Mouse (Mus musculus): ENCODE measurements at regions not wholly inside any gene's neighbourhood (a gene's known extent, or its start where the extent isn't known, plus 50 kb on each side); places are given as distances from the start of the nearest gene placed in this dataset.

- no peak overlapping the region for H3K27ac ChIP-seq (ENCODE audit: low read depth, low read length)
- no peaks in the 10 kb centered on the region for H3K36me3 ChIP-seq (ENCODE audit: control insufficient read depth, insufficient read depth)
- no peak overlapping the region for H3K4me2 ChIP-seq (replicated peaks; ENCODE audit: low read depth)
- H3K4me1 ChIP-seq (replicated peaks; ENCODE audit: control insufficient read depth, insufficient read depth, low read length) = no peaks in the 10 kb centered on the region
- H3K4me3 ChIP-seq (ENCODE audit: low read depth, low read length) = no peak overlapping the region
- no peaks in the 10 kb centered on the region for H3K9me3 ChIP-seq (ENCODE audit: control insufficient read depth)
- ATAC-seq = no peak
- H3K27me3 ChIP-seq (replicated peaks; ENCODE audit: control insufficient read depth, insufficient read depth, low read length) = no peaks in the 10 kb centered on the region
- no peak overlapping the region for H3K9ac ChIP-seq (ENCODE audit: low read depth, low read length)
- no peak for TF ChIP-seq CTCF (IDR thresholded peaks at IDR 0.05; ENCODE audit: low read depth)
- 81% methylated on average over 1 of the region's 1 CpGs for WGBS
Measured at GRCm38 (mm10) chr12:96167551-96167950, 475.5 kb downstream of the Flrt2 start.

GRCm38 (mm10) chr12:96198928-96199327 lies 506.9 kb downstream of the Flrt2 start:
- Histone ChIP-seq H3K9me3 (ENCODE audit: control insufficient read depth) (no peaks in the 10 kb centered on the region), H3K4me3 (ENCODE audit: low read depth, low read length) (no peak overlapping the region), H3K9ac (ENCODE audit: low read depth, low read length) (no peak overlapping the region), H3K4me1 (replicated peaks; ENCODE audit: control insufficient read depth, insufficient read depth, low read length) (no peaks in the 10 kb centered on the region), H3K27me3 (replicated peaks; ENCODE audit: control insufficient read depth, insufficient read depth, low read length) (no peaks in the 10 kb centered on the region), H3K27ac (ENCODE audit: low read depth, low read length) (no peak overlapping the region), H3K4me2 (replicated peaks; ENCODE audit: low read depth) (no peak overlapping the region), H3K36me3 (ENCODE audit: control insufficient read depth, insufficient read depth) (no peaks in the 10 kb centered on the region)
- ATAC-seq = no peak
- TF ChIP-seq CTCF (IDR thresholded peaks at IDR 0.05; ENCODE audit: low read depth) = no peak
- 56% methylated on average over 1 of the region's 1 CpGs for WGBS

- H3K27me3 ChIP-seq (replicated peaks; ENCODE audit: control insufficient read depth, insufficient read depth, low read length) = no peaks in the 10 kb centered on the region
- ATAC-seq = no peak
- no peak for TF ChIP-seq CTCF (IDR thresholded peaks at IDR 0.05; ENCODE audit: low read depth)
- H3K4me3 ChIP-seq (ENCODE audit: low read depth, low read length) = no peak overlapping the region
- no peak overlapping the region for H3K9ac ChIP-seq (ENCODE audit: low read depth, low read length)
- WGBS = 94% methylated on average over 1 of the region's 1 CpGs
- H3K27ac ChIP-seq (ENCODE audit: low read depth, low read length) = no peak overlapping the region
- no peaks in the 10 kb centered on the region for H3K4me1 ChIP-seq (replicated peaks; ENCODE audit: control insufficient read depth, insufficient read depth, low read length)
- no peak overlapping the region for H3K4me2 ChIP-seq (replicated peaks; ENCODE audit: low read depth)
- no peaks in the 10 kb centered on the region for H3K9me3 ChIP-seq (ENCODE audit: control insufficient read depth)
- H3K36me3 ChIP-seq (ENCODE audit: control insufficient read depth, insufficient read depth) = no peaks in the 10 kb centered on the region
Measured at GRCm38 (mm10) chr12:96201855-96202254, 509.8 kb downstream of the Flrt2 start.

GRCm38 (mm10) chr12:96226446-96226845 lies 534.4 kb downstream of the Flrt2 start:
- ATAC-seq = no peak
- H3K9me3 ChIP-seq (ENCODE audit: control insufficient read depth) = no peaks in the 10 kb centered on the region
- H3K27ac ChIP-seq (ENCODE audit: low read depth, low read length) = no peak overlapping the region
- no peak overlapping the region for H3K9ac ChIP-seq (ENCODE audit: low read depth, low read length)
- WGBS = 74% methylated on average over 1 of the region's 1 CpGs
- H3K4me1 ChIP-seq (replicated peaks; ENCODE audit: control insufficient read depth, insufficient read depth, low read length) = no peaks in the 10 kb centered on the region
- no peak overlapping the region for H3K4me2 ChIP-seq (replicated peaks; ENCODE audit: low read depth)
- no peak overlapping the region for H3K4me3 ChIP-seq (ENCODE audit: low read depth, low read length)
- no peak for TF ChIP-seq CTCF (IDR thresholded peaks at IDR 0.05; ENCODE audit: low read depth)
- H3K27me3 ChIP-seq (replicated peaks; ENCODE audit: control insufficient read depth, insufficient read depth, low read length) = no peaks in the 10 kb centered on the region
- H3K36me3 ChIP-seq (ENCODE audit: control insufficient read depth, insufficient read depth) = no peaks in the 10 kb centered on the region

GRCm38 (mm10) chr12:96228714-96229113 lies 536.7 kb downstream of the Flrt2 start:
- Histone ChIP-seq H3K9ac (ENCODE audit: low read depth, low read length) (no peak overlapping the region), H3K4me1 (replicated peaks; ENCODE audit: control insufficient read depth, insufficient read depth, low read length) (no peaks in the 10 kb centered on the region), H3K4me2 (replicated peaks; ENCODE audit: low read depth) (no peak overlapping the region), H3K4me3 (ENCODE audit: low read depth, low read length) (no peak overlapping the region), H3K27ac (ENCODE audit: low read depth, low read length) (no peak overlapping the region), H3K36me3 (ENCODE audit: control insufficient read depth, insufficient read depth) (no peaks in the 10 kb centered on the region), H3K9me3 (ENCODE audit: control insufficient read depth) (no peaks in the 10 kb centered on the region), H3K27me3 (replicated peaks; ENCODE audit: control insufficient read depth, insufficient read depth, low read length) (no peaks in the 10 kb centered on the region)
- ATAC-seq = no peak
- no peak for TF ChIP-seq CTCF (IDR thresholded peaks at IDR 0.05; ENCODE audit: low read depth)
- WGBS = 90% methylated on average over 3 of the region's 3 CpGs

GRCm38 (mm10) chr12:96235510-96235909 lies 543.5 kb downstream of the Flrt2 start:
- Histone ChIP-seq H3K9ac (ENCODE audit: low read depth, low read length) (no peak overlapping the region), H3K4me1 (replicated peaks; ENCODE audit: control insufficient read depth, insufficient read depth, low read length) (no peaks in the 10 kb centered on the region), H3K27me3 (replicated peaks; ENCODE audit: control insufficient read depth, insufficient read depth, low read length) (no peaks in the 10 kb centered on the region), H3K4me3 (ENCODE audit: low read depth, low read length) (no peak overlapping the region), H3K36me3 (ENCODE audit: control insufficient read depth, insufficient read depth) (no peaks in the 10 kb centered on the region), H3K4me2 (replicated peaks; ENCODE audit: low read depth) (no peak overlapping the region), H3K9me3 (ENCODE audit: control insufficient read depth) (no peaks in the 10 kb centered on the region), H3K27ac (ENCODE audit: low read depth, low read length) (no peak overlapping the region)
- TF ChIP-seq CTCF (IDR thresholded peaks at IDR 0.05; ENCODE audit: low read depth) = no peak
- no peak for ATAC-seq
- WGBS = 78% methylated on average over 1 of the region's 1 CpGs

- H3K27me3 ChIP-seq (replicated peaks; ENCODE audit: control insufficient read depth, insufficient read depth, low read length) = no peaks in the 10 kb centered on the region
- WGBS = 62% methylated on average over 3 of the region's 3 CpGs
- no peak overlapping the region for H3K4me2 ChIP-seq (replicated peaks; ENCODE audit: low read depth)
- H3K27ac ChIP-seq (ENCODE audit: low read depth, low read length) = no peak overlapping the region
- no peak overlapping the region for H3K4me3 ChIP-seq (ENCODE audit: low read depth, low read length)
- H3K36me3 ChIP-seq (ENCODE audit: control insufficient read depth, insufficient read depth) = no peaks in the 10 kb centered on the region
- H3K9me3 ChIP-seq (ENCODE audit: control insufficient read depth) = no peaks in the 10 kb centered on the region
- no peaks in the 10 kb centered on the region for H3K4me1 ChIP-seq (replicated peaks; ENCODE audit: control insufficient read depth, insufficient read depth, low read length)
- TF ChIP-seq CTCF (IDR thresholded peaks at IDR 0.05; ENCODE audit: low read depth) = no peak
- no peak overlapping the region for H3K9ac ChIP-seq (ENCODE audit: low read depth, low read length)
- ATAC-seq = no peak
Measured at GRCm38 (mm10) chr12:96235996-96236525, 544.0 kb downstream of the Flrt2 start.

Measured in intestine, postnatal 0 days (tissue).